Comparison of ENCODE assay signal across 8 mouse cellular contexts in the genomic region with DNA sequence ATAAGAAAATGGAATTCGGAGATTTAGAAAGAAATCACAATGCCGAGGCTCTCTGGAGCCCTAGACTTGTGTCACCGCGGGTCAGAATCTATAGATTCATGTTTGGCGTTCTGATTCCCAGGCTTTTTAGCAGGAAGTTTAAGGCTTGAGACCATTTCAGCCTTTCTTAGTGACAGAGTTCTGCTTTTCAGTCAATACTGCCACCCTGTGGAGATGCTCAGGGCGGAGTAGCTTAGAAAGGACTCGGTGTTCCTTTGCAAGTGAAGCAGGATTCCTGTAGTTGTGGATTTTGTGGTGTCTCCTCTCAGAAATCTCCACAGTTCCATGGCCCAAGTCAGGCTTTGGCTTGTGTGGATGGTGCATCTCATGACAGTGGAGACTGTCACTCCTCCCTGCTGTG. TPM values are rescaled to one million over a fixed set of nuclear protein-coding genes. Genes with fewer than 3 reads are reported as not detected.
DNase-seq lines count a peak whose midpoint lies in the region; ATAC-seq and TF ChIP-seq lines count a peak whose summit lies in the region.

No protein-coding gene starts in this region.

- H3K27me3 ChIP-seq in intestine, embryonic 14.5 days (replicated peaks; ENCODE audit: control insufficient read depth, insufficient read depth, low read length): peaks cover 51% of the 10 kb centered on the region
- peaks cover 24% of the 10 kb centered on the region for H3K27me3 ChIP-seq in intestine, embryonic 15.5 days (replicated peaks)
- H3K27me3 ChIP-seq in embryonic facial prominence, embryonic 14.5 days (replicated peaks; ENCODE audit: control insufficient read depth, insufficient read depth, low read length): peaks cover 41% of the 10 kb centered on the region
- H3K27me3 ChIP-seq in liver, postnatal 0 days (ENCODE audit: insufficient read depth, low read length): peaks cover 56% of the 10 kb centered on the region

- H3K27ac ChIP-seq in intestine, embryonic 14.5 days (ENCODE audit: low read depth): no peak overlapping the region
- no peak overlapping the region for H3K27ac ChIP-seq in intestine, embryonic 15.5 days
- H3K27ac ChIP-seq in embryonic facial prominence, embryonic 14.5 days (replicated peaks; ENCODE audit: low read depth, low read length): no peak overlapping the region
- H3K27ac ChIP-seq in liver, postnatal 0 days (ENCODE audit: low read depth): no peak overlapping the region

- peak; percentile 75 for DNase-seq in intestine, embryonic 14.5 days (ENCODE audit: low spot score)
- DNase-seq in A20 (ENCODE audit: low read depth, low spot score): peak; percentile 32
- peak; percentile 47 for DNase-seq in Muller cell, postnatal 12 days (ENCODE audit: inconsistent ontology term)
- peak; percentile 76 for DNase-seq in embryonic facial prominence, embryonic 14.5 days (ENCODE audit: low spot score)
- peak; percentile 43 for DNase-seq in liver, postnatal 0 days
- peak; percentile 64 for DNase-seq in telencephalon, adult 2 months (ENCODE audit: low read depth, low spot score)
- DNase-seq in thymus, postnatal 10 days (ENCODE audit: low spot score in 2 of 2): no peak

- H3K9me3 ChIP-seq in intestine, embryonic 14.5 days (ENCODE audit: control insufficient read depth, low read length): no peaks in the 10 kb centered on the region
- H3K9me3 ChIP-seq in intestine, embryonic 15.5 days: no peaks in the 10 kb centered on the region
- no peaks in the 10 kb centered on the region for H3K9me3 ChIP-seq in embryonic facial prominence, embryonic 14.5 days (ENCODE audit: control insufficient read depth, low read length)
- H3K9me3 ChIP-seq in liver, postnatal 0 days (ENCODE audit: low read length): no peaks in the 10 kb centered on the region

- H3K4me1 ChIP-seq in intestine, embryonic 14.5 days (replicated peaks; ENCODE audit: control insufficient read depth, insufficient read depth, low read length): no peaks in the 10 kb centered on the region
- H3K4me1 ChIP-seq in intestine, embryonic 15.5 days (replicated peaks): no peaks in the 10 kb centered on the region
- no peaks in the 10 kb centered on the region for H3K4me1 ChIP-seq in embryonic facial prominence, embryonic 14.5 days (ENCODE audit: control insufficient read depth, insufficient read depth, low read length)
- H3K4me1 ChIP-seq in liver, postnatal 0 days (ENCODE audit: insufficient read depth): no peaks in the 10 kb centered on the region

- H3K9ac ChIP-seq in intestine, embryonic 14.5 days (ENCODE audit: low read length): no peak overlapping the region
- H3K9ac ChIP-seq in intestine, embryonic 15.5 days: no peak overlapping the region
- H3K9ac ChIP-seq in embryonic facial prominence, embryonic 14.5 days (ENCODE audit: low read depth, low read length): peak overlapping the region; percentile 21; the same call in 1 of the 2 replicates
- no peak overlapping the region for H3K9ac ChIP-seq in liver, postnatal 0 days (replicated peaks)

- H3K36me3 ChIP-seq in intestine, embryonic 14.5 days (ENCODE audit: control insufficient read depth, insufficient read depth, low read length): no peaks in the 10 kb centered on the region
- no peaks in the 10 kb centered on the region for H3K36me3 ChIP-seq in intestine, embryonic 15.5 days
- H3K36me3 ChIP-seq in embryonic facial prominence, embryonic 14.5 days (ENCODE audit: control insufficient read depth, insufficient read depth, low read length): no peaks in the 10 kb centered on the region
- H3K36me3 ChIP-seq in liver, postnatal 0 days (replicated peaks; ENCODE audit: insufficient read depth, low read length): no peaks in the 10 kb centered on the region

- ATAC-seq in intestine, embryonic 14.5 days (replicated peaks; ENCODE audit: low FRiP score, low TSS enrichment, low read depth): no peak
- no peak for ATAC-seq in intestine, embryonic 15.5 days
- ATAC-seq in embryonic facial prominence, embryonic 14.5 days (ENCODE audit: low read depth): no peak
- no peak for ATAC-seq in liver, postnatal 0 days

- TF ChIP-seq EP300 in liver, postnatal 0 days (IDR thresholded peaks at IDR 0.05; ENCODE audit: low read depth): no peak

- peak; percentile 77 for TF ChIP-seq CTCF in liver, postnatal 0 days (IDR thresholded peaks at IDR 0.05; ENCODE audit: low read depth)

- WGBS in intestine, embryonic 14.5 days: 17% methylated on average over 7 of the region's 7 CpGs
- 22% methylated on average over 7 of the region's 7 CpGs for WGBS in intestine, embryonic 15.5 days
- WGBS in embryonic facial prominence, embryonic 14.5 days: 16% methylated on average over 7 of the region's 7 CpGs
- 20% methylated on average over 7 of the region's 7 CpGs for WGBS in liver, postnatal 0 days (ENCODE audit: insufficient replicate concordance)

- no peak overlapping the region for H3K4me2 ChIP-seq in intestine, embryonic 14.5 days (ENCODE audit: low read length)
- no peak overlapping the region for H3K4me2 ChIP-seq in intestine, embryonic 15.5 days (replicated peaks)
- no peak overlapping the region for H3K4me2 ChIP-seq in embryonic facial prominence, embryonic 14.5 days (ENCODE audit: low read depth, low read length)
- H3K4me2 ChIP-seq in liver, postnatal 0 days (ENCODE audit: low read depth, low read length): no peak overlapping the region

- H3K4me3 ChIP-seq in intestine, embryonic 14.5 days (ENCODE audit: low read depth, low read length): no peak overlapping the region
- no peak overlapping the region for H3K4me3 ChIP-seq in intestine, embryonic 15.5 days (replicated peaks)
- H3K4me3 ChIP-seq in embryonic facial prominence, embryonic 14.5 days (ENCODE audit: low read depth, low read length): no peak overlapping the region
- H3K4me3 ChIP-seq in liver, postnatal 0 days (ENCODE audit: low read depth, low read length): no peak overlapping the region

RNA-seq across cellular contexts. Expression of a gene that starts 7.4 kb away (rescaled TPM):
- not detected in 2 replicates for polyA plus RNA-seq in intestine, embryonic 14.5 days (2014; fragmentation: Nextera tagmentation; extraction: Ambion mirVana)
- not detected in 2 replicates for polyA plus RNA-seq in intestine, embryonic 15.5 days (2015; fragmentation: Nextera tagmentation; extraction: Ambion mirVana)
- polyA plus RNA-seq in embryonic facial prominence, embryonic 14.5 days (2014; fragmentation: Nextera tagmentation; extraction: Ambion mirVana): 0.77 and 0.78 TPM in 2 replicates
- polyA plus RNA-seq in liver, postnatal 0 days (2015; fragmentation: Nextera tagmentation; extraction: Ambion mirVana): not detected in 2 replicates

RNA-seq across cellular contexts. Expression of a gene that starts 8.8 kb away (rescaled TPM):
- 2.5 TPM in 2 replicates for polyA plus RNA-seq in intestine, embryonic 14.5 days (2014; fragmentation: Nextera tagmentation; extraction: Ambion mirVana)
- 3.4 and 4.2 TPM in 2 replicates for polyA plus RNA-seq in intestine, embryonic 15.5 days (2015; fragmentation: Nextera tagmentation; extraction: Ambion mirVana)
- 4.8 and 5.8 TPM in 2 replicates for polyA plus RNA-seq in embryonic facial prominence, embryonic 14.5 days (2014; fragmentation: Nextera tagmentation; extraction: Ambion mirVana)
- polyA plus RNA-seq in liver, postnatal 0 days (2015; fragmentation: Nextera tagmentation; extraction: Ambion mirVana): 0.16 and 0.18 TPM in 2 replicates

Comparison
In these comparisons a context has a peak if more than half of its experiments do, and no peak if none do; other contexts are left out.
1. DNase-seq: peak in intestine, embryonic 14.5 days (single experiment), A20 (single experiment), Muller cell, postnatal 12 days (single experiment), embryonic facial prominence, embryonic 14.5 days (single experiment), liver, postnatal 0 days (single experiment) and telencephalon, adult 2 months (single experiment); none in thymus, postnatal 10 days (0 of 2).